Mouse (Mus musculus) T-helper 17 cell (primary cell): Measurements from ENCODE around the gene Ern1.
"Not testable (repeated sequence)": the region's sequence is repeated elsewhere in the genome, so short reads cannot be mapped to it uniquely, and the experiment has no call there.

Experiments used
- in situ Hi-C, 2 experiments: fragments of 300-600 bp; cut with MboI, MseI; formaldehyde crosslinking; loops; 1 replicate in 1 of 2; 2 replicates in 1 of 2; pipeline ENCODE4 v1.15.1; 2025; ENCODE audit warnings: high pct_unique_total_duplicates in 2 of 2

The Ern1 gene

DNA sequence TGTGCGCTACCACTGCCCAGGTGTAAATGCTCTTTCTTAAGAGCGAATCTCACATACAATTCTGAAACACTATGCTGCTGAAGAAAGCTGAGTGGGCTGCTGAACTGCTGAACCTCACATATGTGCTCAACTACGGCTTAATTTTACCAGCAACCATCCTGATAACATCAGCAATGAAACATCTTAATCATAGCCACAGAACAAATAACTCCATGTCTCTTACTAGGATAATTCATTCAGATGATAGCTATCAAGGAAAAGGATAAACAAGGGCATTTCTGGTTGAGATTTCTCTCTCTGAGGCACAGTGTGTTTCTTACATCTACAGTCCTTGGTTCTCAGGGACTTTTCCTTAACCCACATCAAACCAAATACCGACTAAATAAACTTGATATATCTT is 2.8 kb downstream of the Ern1 start:
- in situ Hi-C loops: no loop called here

GRCm38 (mm10) chr11:106482867-106483266 is 4.8 kb downstream of the Ern1 start:
- in situ Hi-C loops: no loop called here

DNA sequence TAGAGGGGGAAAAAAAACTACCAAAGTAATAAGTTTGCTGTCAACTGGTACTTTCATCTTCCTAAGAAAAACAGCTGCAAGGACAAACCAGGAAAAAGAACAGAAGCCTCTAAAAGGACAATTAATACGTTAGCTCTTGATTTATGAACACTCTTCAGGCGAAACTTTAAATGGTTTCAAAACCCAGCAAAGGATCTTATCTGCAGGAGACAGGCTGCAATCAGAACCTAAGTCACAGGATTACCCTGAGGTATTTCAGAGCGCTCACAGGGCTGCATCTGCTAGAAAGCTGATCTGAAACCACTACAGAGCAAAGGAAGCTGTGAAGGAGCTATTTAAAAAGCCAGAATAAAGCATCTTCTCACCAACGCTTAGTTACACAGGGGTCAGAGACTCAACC is 6.0 kb downstream of the Ern1 start:
- in situ Hi-C loops: no loop called here

- in situ Hi-C loops: no loop called here
Measured at GRCm38 (mm10) chr11:106480530-106480885, 7.1 kb downstream of the Ern1 start.

GRCm38 (mm10) chr11:106479619-106480529 is 7.8 kb downstream of the Ern1 start:
- in situ Hi-C loops: no loop called here

DNA sequence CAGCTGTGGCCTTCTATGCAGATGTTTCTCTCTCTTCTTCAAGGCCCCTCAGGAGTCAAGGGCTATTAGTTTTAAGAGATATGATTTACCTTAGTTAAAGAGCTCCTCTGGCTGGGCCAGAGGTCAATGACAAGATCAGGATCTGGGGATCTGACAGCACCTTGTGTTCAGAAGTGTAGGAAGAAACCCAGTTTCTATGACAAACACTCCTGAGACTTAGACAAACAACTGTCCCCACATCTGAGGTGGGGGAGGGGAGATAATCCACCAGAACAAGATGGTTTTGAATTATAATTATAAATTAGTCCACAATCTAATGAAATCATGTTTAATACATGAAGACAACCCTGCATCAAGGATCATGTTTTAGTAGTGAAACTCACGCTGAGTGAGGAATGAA is 8.9 kb downstream of the Ern1 start:
- in situ Hi-C loops: no loop called here

DNA sequence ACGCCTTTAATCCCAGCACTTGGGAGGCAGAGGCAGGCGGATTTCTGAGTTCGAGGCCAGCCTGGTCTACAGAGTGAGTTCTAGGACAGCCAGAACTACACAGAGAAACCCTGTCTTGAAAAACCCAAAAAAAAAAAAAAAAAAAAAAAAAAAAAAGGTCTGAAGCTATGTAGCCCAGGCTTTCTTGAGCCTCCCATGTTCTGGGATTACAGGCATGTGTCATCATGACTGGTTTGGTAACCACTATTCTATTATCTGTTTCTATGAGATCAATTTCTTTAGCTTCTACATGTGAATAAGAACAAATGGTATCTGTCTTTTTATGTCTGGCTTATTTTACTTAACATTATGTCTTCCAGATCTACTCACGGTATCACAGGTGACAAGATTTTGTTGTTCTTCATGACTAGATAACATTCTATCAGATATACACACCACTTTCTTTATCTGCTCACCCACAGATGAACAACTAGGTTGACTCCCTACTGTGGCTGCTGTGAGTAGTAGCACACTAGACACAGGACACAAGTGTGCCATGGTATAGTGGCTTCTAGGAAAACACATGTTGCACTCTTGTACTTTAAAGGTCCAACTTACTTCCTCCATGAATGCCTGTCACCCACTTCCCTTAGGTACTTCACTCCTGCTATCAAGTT is 10.0 kb downstream of the Ern1 start:
- in situ Hi-C loops: no loop called here

- in situ Hi-C loops: no loop called here
Measured at GRCm38 (mm10) chr11:106475309-106475708, 12.3 kb downstream of the Ern1 start.

- in situ Hi-C loops: no loop called here
Measured at GRCm38 (mm10) chr11:106471629-106472028, 16.0 kb downstream of the Ern1 start.

DNA sequence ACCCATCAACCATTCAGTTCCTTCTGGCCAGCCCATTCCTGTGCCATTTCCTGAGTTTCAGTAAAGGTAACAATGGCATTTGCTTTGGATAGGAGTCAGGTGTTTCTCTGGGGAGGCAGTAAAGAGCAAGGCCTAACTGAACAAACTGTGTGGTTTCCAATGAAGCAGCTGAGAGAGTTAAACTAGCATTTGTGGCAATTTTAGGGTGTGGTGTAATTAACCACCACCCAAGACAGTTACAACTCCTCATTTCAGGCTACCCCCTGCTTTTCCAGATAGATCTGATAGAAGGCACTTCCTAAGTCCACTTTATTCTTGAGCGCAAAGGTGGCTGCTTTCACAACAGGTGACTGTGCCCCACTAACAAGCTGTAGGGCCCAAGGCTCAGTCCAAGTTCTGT is 19.1 kb downstream of the Ern1 start:
- in situ Hi-C loops: no loop called here

DNA sequence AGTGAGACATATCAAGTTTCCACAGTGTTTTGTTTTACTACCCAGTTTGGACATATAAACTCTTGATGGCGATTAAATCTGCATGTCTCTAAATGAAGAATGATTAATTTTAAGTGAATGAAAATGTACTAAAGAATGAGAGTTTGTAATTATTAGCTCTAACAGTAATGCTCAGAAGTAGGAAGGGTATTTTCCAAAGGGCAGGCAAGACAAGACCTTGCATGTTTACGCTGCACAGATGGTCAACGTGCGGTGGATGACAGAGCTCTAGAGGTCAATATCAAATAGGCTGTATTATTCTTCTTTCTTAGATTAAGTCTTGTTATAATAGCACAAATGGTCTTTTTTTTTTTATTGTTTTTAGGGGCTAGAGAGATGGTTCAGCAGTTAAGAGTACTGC is 21.7 kb downstream of the Ern1 start:
- in situ Hi-C loops: no loop called here

GRCm38 (mm10) chr11:106465545-106465903 is 22.1 kb downstream of the Ern1 start:
- in situ Hi-C loops: no loop called here

- in situ Hi-C loops: no loop called here
Measured at GRCm38 (mm10) chr11:106464681-106465544, 22.7 kb downstream of the Ern1 start.

GRCm38 (mm10) chr11:106463845-106464244 is 23.8 kb downstream of the Ern1 start:
- in situ Hi-C loops: no loop called here

- in situ Hi-C loops: no loop called here
Measured at GRCm38 (mm10) chr11:106462309-106462708, 25.3 kb downstream of the Ern1 start.

- in situ Hi-C loops: no loop called here
Measured at GRCm38 (mm10) chr11:106461145-106461932, 26.3 kb downstream of the Ern1 start.

- in situ Hi-C loops: no loop called here
Measured at GRCm38 (mm10) chr11:106460671-106461070, 27.0 kb downstream of the Ern1 start.

- in situ Hi-C loops: no loop called here
Measured at GRCm38 (mm10) chr11:106458540-106458939, 29.1 kb downstream of the Ern1 start.

DNA sequence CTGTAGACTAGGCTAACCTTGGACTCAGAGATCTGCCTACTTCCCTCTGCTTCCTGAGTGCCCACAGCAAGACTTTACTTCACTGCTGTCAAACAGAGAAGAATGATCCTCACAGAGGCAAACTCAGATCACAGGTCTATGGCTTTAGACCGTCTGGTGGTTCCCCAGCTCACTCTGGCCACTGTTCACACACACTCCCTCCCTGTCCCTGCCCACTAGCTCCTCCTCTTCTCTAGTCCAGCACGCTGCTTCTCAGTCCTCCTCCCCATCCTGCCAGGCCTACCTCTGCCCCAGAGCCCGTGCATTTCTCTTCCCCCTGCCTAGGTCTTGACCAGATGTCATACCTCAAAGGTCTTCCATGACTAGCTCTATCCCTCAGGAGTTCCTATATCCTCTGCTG is 44.0 kb downstream of the Ern1 start:
- in situ Hi-C loops: no loop called here

DNA sequence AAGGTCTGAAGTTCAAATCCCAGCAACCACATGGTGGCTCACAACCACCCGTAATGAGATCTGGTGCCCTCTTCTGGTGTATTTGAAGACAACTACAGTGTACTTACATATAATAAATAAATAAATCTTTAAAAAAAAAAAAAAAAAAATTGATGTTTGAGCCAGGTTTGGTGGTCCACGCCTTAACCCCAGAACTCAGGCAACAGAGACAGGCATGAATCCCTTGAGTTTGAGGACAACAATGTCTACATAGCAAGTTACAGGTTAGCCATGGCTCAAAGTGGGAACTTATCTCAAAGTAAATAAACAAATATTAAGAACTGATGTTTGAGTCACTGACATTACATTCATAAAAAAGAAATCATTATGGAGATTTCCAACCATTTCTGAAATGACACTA is 45.1 kb downstream of the Ern1 start:
- in situ Hi-C loops: not testable (repeated sequence)

DNA sequence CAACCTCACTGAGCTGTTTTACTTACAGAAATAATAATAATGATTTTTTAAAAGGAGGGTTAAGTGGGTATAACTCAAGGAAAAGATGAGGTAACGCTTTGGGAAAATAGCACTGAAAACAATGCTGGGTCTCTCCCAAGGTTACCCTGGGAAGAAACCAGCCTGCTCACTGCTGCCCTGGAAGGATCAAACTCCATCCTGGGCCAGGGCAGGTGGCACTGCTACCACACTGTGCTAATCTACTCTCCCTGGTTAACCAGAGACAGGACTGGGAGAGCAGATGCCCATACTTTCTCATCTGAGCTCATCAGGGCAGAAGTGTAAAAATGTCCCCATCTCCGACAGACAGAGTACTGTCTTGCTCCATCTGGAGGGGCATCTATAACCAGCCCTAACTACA is 47.3 kb downstream of the Ern1 start:
- in situ Hi-C loops: no loop called here
